Mouse (Mus musculus): ENCODE measurements around the gene Gm9887.
A peak's percentile ranks its signal among the peaks of the same experiment; 100 is the strongest.

GRCm38 (mm10) chr12:69363899-69364762, 8.1 kb downstream of the Gm9887 start:
- TF ChIP-seq CTCF (IDR thresholded peaks at IDR 0.05; ENCODE audit: low read depth) (peak; percentile 7; the same call in 1 of the 2 replicates), EP300 (IDR thresholded peaks at IDR 0.05; ENCODE audit: low read depth) (peak; percentile 44; the same call in 1 of the 2 replicates)
